Mouse (Mus musculus) liver, embryonic 14.5 days (tissue): ENCODE results near the gene Hoxb5.

Experiments used
- CTCF ChIP-seq: IDR thresholded peaks from 2 replicates; pipeline ENCODE4 v1.5.1; 2016; ENCODE audit warnings: antibody characterized with exemption, low read depth, control low read depth
- EP300 ChIP-seq: IDR thresholded peaks from 2 replicates; pipeline ENCODE4 v1.6.1; 2016; ENCODE audit warnings: antibody characterized with exemption, low read depth

DNA sequence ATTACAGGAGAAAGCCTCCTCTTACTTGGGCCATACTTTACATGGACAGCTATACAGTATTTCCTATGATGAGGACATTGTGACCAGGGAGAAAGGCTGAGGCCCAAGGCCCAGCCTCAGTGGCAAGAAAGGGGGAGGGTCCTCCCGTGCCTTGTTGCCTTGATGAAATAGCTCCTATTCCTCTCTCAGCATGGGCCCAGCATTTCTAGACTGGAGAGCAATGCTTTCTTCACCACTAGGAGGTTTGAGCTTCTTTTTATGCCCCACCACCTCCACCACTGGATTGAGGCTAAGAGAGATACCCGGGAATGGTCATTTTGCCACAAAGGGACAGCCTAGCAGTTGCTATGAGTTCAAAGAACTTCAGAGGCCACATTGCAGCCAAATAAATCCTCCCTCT lies 6.1 kb upstream of the Hoxb5 start:
- no peak for TF ChIP-seq CTCF
- no peak for TF ChIP-seq EP300
